Mouse (Mus musculus) urinary bladder, adult 18-20 months (tissue): ENCODE data around the gene Arcn1.
A peak's percentile ranks its signal among the peaks of the same experiment; 100 is the strongest.

Source experiments
- DNase-seq, 2 experiments: peaks; one replicate each; pipeline ENCODE4 v3.0.0; 2022; ENCODE audit warnings: low spot score in 2 of 2, mixed read lengths in 2 of 2

Gene Arcn1

GRCm38 (mm10) chr9:44745371-44745770 lies 22.3 kb downstream of the Arcn1 start:
- DNase-seq = no peak

- DNase-seq = no peak
Observed at GRCm38 (mm10) chr9:44740663-44741192, 26.9 kb downstream of the Arcn1 start.

GRCm38 (mm10) chr9:44737240-44737949 lies 30.2 kb downstream of the Arcn1 start:
- DNase-seq = peak in 1 of 2 experiments; percentile 72

- DNase-seq = no peak
Observed at GRCm38 (mm10) chr9:44736301-44736700, 31.3 kb downstream of the Arcn1 start.

- DNase-seq = no peak
Observed at GRCm38 (mm10) chr9:44735886-44736285, 31.8 kb downstream of the Arcn1 start.

- DNase-seq = peak; percentile 60 to 62
Observed at GRCm38 (mm10) chr9:44734524-44735494, 32.8 kb downstream of the Arcn1 start, which contains the start of gene Phldb1. TSS of gene Phldb1 (minus strand) at chr9:44735198.

- peak; percentile 57 to 79 for DNase-seq
Observed at GRCm38 (mm10) chr9:44733671-44734523, 33.7 kb downstream of the Arcn1 start.

GRCm38 (mm10) chr9:44732921-44733530 lies 34.6 kb downstream of the Arcn1 start:
- DNase-seq = no peak

GRCm38 (mm10) chr9:44732130-44732549 lies 35.5 kb downstream of the Arcn1 start:
- no peak for DNase-seq

GRCm38 (mm10) chr9:44727441-44727840 lies 40.2 kb downstream of the Arcn1 start:
- no peak for DNase-seq

- no peak for DNase-seq
Observed at GRCm38 (mm10) chr9:44726431-44727146, 41.1 kb downstream of the Arcn1 start.

- DNase-seq = no peak
Observed at GRCm38 (mm10) chr9:44724665-44725064, 43.0 kb downstream of the Arcn1 start.

- DNase-seq = peak in 1 of 2 experiments; percentile 71
Observed at GRCm38 (mm10) chr9:44724223-44724622, 43.4 kb downstream of the Arcn1 start.

GRCm38 (mm10) chr9:44723521-44724041 lies 44.1 kb downstream of the Arcn1 start:
- no peak for DNase-seq

GRCm38 (mm10) chr9:44723008-44723407 lies 44.6 kb downstream of the Arcn1 start:
- no peak for DNase-seq

GRCm38 (mm10) chr9:44722575-44722974 lies 45.1 kb downstream of the Arcn1 start:
- DNase-seq = no peak

- no peak for DNase-seq
Observed at GRCm38 (mm10) chr9:44721877-44722186, 45.8 kb downstream of the Arcn1 start.

- DNase-seq = peak; percentile 78 to 90
Observed at GRCm38 (mm10) chr9:44721154-44721876, 46.3 kb downstream of the Arcn1 start.

- DNase-seq = no peak
Observed at GRCm38 (mm10) chr9:44720358-44721153, 47.1 kb downstream of the Arcn1 start.
